Mouse (Mus musculus) E14TG2a.4 (cell line): ENCODE data around the gene Gsto1.

Source experiments
- CTCF ChIP-seq: conservative IDR thresholded peaks from 2 replicates; pipeline ENCODE4 v1.5.1; 2014; ENCODE audit warnings: low read length
- POU5F1 ChIP-seq: IDR thresholded peaks from 2 replicates; pipeline ENCODE4 v1.6.1; 2014; ENCODE audit warnings: low read length, borderline replicate concordance

DNA sequence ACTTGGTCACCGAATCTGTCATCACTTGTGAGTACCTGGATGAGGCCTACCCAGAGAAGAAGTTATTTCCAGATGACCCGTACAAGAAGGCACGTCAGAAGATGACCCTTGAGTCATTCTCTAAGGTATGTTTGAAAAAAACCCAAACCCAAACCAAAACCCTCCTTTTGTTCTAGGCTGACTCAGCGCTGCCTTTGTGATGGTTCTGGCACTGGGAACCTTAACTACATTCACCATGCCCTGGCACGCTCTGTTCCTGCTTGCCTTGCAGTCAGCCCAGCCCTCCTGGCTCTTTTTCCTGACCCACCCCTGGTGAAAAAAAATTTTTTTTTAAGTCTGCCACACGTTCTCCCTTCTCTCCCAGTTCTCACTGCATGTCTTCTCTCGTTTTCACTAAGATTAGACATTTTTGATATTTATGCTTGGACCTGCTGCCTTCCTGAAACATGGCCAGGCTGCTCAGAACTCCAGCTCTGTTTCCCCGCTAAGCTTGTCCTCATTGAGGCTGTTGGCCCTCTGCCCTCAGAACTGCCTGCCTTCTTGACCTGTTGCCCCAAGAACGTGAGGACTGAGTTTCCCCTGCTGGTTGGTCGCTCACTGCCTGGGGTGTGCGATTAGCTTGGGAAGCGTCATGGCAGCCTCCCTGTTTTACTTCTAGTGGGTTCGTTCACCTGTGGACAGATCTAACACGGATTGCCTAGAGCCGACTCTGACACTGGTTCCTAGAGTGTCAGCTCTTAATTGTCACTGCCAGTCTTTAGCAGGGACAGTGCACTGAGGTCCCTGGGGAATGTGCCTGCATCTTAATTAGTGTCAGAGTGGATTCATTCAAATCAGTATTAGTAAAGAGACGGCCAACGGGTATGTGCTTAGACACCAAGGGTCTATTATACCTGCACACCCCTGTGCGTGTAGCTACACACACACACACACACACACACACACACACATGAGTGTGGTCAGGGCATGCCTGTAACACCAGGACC, 3.5 kb downstream of the Gsto1 start:
- TF ChIP-seq CTCF (no peak), POU5F1 (no peak)
